Mouse (Mus musculus) urinary bladder, postnatal 4 days (tissue): ENCODE results near the gene Zxdb.
"Not testable (repeated sequence)": the region's sequence is repeated elsewhere in the genome, so short reads cannot be mapped to it uniquely, and the experiment has no call there.

ENCODE experiments used
- DNase-seq, 2 experiments: peaks; one replicate each; pipeline ENCODE4 v3.0.0; 2021 to 2022; ENCODE audit warnings: low spot score in 2 of 2

The Zxdb gene

GRCm38 (mm10) chrX:94724192-94724971, at the start of gene Zxdb:
Gene Zxdb (plus strand): TSS chrX:94724569.
- DNase-seq: not testable (repeated sequence)

- DNase-seq: no peak
Observed at GRCm38 (mm10) chrX:94674977-94675376, 49.4 kb upstream of the Zxdb start.

- DNase-seq: not testable (repeated sequence)
Observed at GRCm38 (mm10) chrX:94681581-94681980, 42.8 kb upstream of the Zxdb start.

GRCm38 (mm10) chrX:94689593-94689992, 34.8 kb upstream of the Zxdb start:
- DNase-seq: not testable (repeated sequence)

- DNase-seq: not testable (repeated sequence)
Observed at GRCm38 (mm10) chrX:94706676-94707075, 17.7 kb upstream of the Zxdb start.

GRCm38 (mm10) chrX:94709752-94710151, 14.6 kb upstream of the Zxdb start:
- not testable (repeated sequence) for DNase-seq

GRCm38 (mm10) chrX:94724972-94725569, 702 bp downstream of the Zxdb start:
- DNase-seq: not testable (repeated sequence)

GRCm38 (mm10) chrX:94725627-94726083, 1.3 kb downstream of the Zxdb start:
- DNase-seq: not testable (repeated sequence)

GRCm38 (mm10) chrX:94731596-94731995, 7.2 kb downstream of the Zxdb start:
- no peak for DNase-seq

- no peak for DNase-seq
Observed at GRCm38 (mm10) chrX:94753733-94754132, 29.4 kb downstream of the Zxdb start.

- DNase-seq: no peak
Observed at GRCm38 (mm10) chrX:94759959-94760358, 35.6 kb downstream of the Zxdb start.

- DNase-seq: no peak
Observed at GRCm38 (mm10) chrX:94773876-94774275, 49.5 kb downstream of the Zxdb start.
